Mouse (Mus musculus) liver, postnatal 0 days (tissue): ENCODE data around the gene Cldn34b2. TPM values are rescaled to one million over a fixed set of nuclear protein-coding genes. Genes with fewer than 3 reads are reported as not detected.
"Not testable (repeated sequence)": the region's sequence is repeated elsewhere in the genome, so short reads cannot be mapped to it uniquely, and the experiment has no call there.

Experiments
- ATAC-seq: fragments of 200-750 bp; cut with Nextera tagmentation; 2 replicates; pipeline ENCODE4 v1.8.0; 2017; ENCODE audit warnings: mild to moderate bottlenecking, moderate library complexity
- DNase-seq: peaks from one replicate; pipeline ENCODE4 v3.0.0-alpha.2; 2016
- H3K27ac ChIP-seq: fragments of 300-500 bp; sonication (generic); 2 replicates; pipeline ENCODE4 v1.5.1; 2014; ENCODE audit warnings: antibody characterized with exemption, moderate library complexity, mild to moderate bottlenecking, low read depth
- H3K27me3 ChIP-seq: fragments of 300-500 bp; sonication (generic); 2 replicates; pipeline ENCODE4 v1.6.1; 2014; ENCODE audit warnings: low read length, control low read depth, mixed read lengths; ENCODE audit not compliant: insufficient read depth
- H3K36me3 ChIP-seq: fragments of 300-500 bp; sonication (generic); replicated peaks from 2 replicates; pipeline ENCODE4 v1.6.1; 2014; ENCODE audit warnings: mild to moderate bottlenecking, control low read depth, low read length, moderate library complexity, mixed read lengths; ENCODE audit not compliant: insufficient read depth
- H3K4me1 ChIP-seq: fragments of 300-500 bp; sonication (generic); 2 replicates; pipeline ENCODE4 v1.6.1; 2014; ENCODE audit warnings: antibody characterized with exemption, mild to moderate bottlenecking, control low read depth; ENCODE audit not compliant: insufficient read depth
- H3K4me2 ChIP-seq: fragments of 300-500 bp; sonication (generic); 2 replicates; pipeline ENCODE4 v1.6.1; 2014; ENCODE audit warnings: low read depth, mild to moderate bottlenecking, low read length, moderate library complexity, mixed read lengths
- H3K4me3 ChIP-seq: fragments of 300-500 bp; sonication (generic); 2 replicates; pipeline ENCODE4 v1.5.1; 2014; ENCODE audit warnings: low read depth, low read length
- H3K9ac ChIP-seq: fragments of 300-500 bp; sonication (generic); replicated peaks from 2 replicates; pipeline ENCODE4 v1.6.1; 2014; ENCODE audit warnings: mild to moderate bottlenecking, moderate library complexity
- H3K9me3 ChIP-seq: fragments of 300-500 bp; sonication (generic); 2 replicates; pipeline ENCODE4 v1.6.1; 2016; ENCODE audit warnings: mild to moderate bottlenecking, control low read depth, low read length, mixed read lengths
- CTCF ChIP-seq: sonication (generic); IDR thresholded peaks from 2 replicates; pipeline ENCODE4 v1.5.1; 2016; ENCODE audit warnings: antibody characterized with exemption, low read depth
- EP300 ChIP-seq: IDR thresholded peaks from 2 replicates; pipeline ENCODE4 v1.6.1; 2016; ENCODE audit warnings: antibody characterized with exemption, low read depth, mild to moderate bottlenecking
- WGBS: fragments of 180-500 bp; shearing (Covaris S2); extraction: QIAGEN DNeasy Blood & Tissue Kit; methylation state at CpG from one replicate; pipeline ENCODE4 v1.1.7; 2014; ENCODE audit not compliant: insufficient replicate concordance; 5-methylcytosine and 5-hydroxymethylcytosine counted together
- polyA plus RNA-seq: library from polyadenylated mRNA; unstranded; fragments of >200 nt; fragmentation: Nextera tagmentation; extraction: Ambion mirVana; gene quantifications from 2 replicates; pipeline ENCODE4 v1.2.1, GENCODE M21; 2015

Gene Cldn34b2
- polyA plus RNA-seq, 1 experiment from 2014 or later, result not detected

DNA sequence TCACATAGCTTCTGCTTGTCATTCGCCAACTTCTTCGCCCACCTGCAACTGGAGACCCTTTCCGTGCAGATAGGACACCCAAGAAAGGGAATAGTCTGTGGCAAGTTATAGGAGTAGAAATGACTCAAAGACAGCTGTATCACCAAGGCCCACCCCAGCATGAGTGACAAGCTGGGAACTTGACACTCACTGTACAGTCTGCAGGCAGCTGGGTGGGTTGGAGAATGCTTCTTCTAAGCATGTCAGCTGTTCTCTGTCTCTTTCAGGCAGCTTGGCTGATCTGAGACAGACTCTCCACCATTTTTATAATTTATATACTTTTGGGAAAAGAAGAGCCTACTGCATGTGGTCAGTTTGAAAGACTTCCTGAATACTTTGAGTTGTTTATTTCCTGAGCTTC, 39.5 kb upstream of the Cldn34b2 start:
- DNase-seq (no peak), ATAC-seq (no peak)
- TF ChIP-seq CTCF (no peak), EP300 (no peak)
- Histone ChIP-seq H3K27me3 (no peaks in the 10 kb centered on the region), H3K4me1 (no peaks in the 10 kb centered on the region), H3K36me3 (no peaks in the 10 kb centered on the region), H3K9me3 (no peaks in the 10 kb centered on the region), H3K9ac (no peak overlapping the region), H3K4me3 (no peak overlapping the region), H3K27ac (no peak overlapping the region), H3K4me2 (no peak overlapping the region)
- WGBS, result 83% methylated on average over 3 of the region's 3 CpGs

- no peaks in the 10 kb centered on the region for H3K36me3 ChIP-seq
- H3K9me3 ChIP-seq, result no peaks in the 10 kb centered on the region
- WGBS, result 59% methylated on average over 2 of the region's 2 CpGs
- H3K27ac ChIP-seq, result no peak overlapping the region
- H3K4me2 ChIP-seq, result no peak overlapping the region
- H3K27me3 ChIP-seq, result no peaks in the 10 kb centered on the region
- no peak for ATAC-seq
- H3K4me3 ChIP-seq, result no peak overlapping the region
- no peak overlapping the region for H3K9ac ChIP-seq
- no peak for DNase-seq
- TF ChIP-seq EP300, result no peak
- TF ChIP-seq CTCF, result no peak
- no peaks in the 10 kb centered on the region for H3K4me1 ChIP-seq
Measured at GRCm38 (mm10) chrX:155166313-155166712, 38.1 kb upstream of the Cldn34b2 start.

DNA sequence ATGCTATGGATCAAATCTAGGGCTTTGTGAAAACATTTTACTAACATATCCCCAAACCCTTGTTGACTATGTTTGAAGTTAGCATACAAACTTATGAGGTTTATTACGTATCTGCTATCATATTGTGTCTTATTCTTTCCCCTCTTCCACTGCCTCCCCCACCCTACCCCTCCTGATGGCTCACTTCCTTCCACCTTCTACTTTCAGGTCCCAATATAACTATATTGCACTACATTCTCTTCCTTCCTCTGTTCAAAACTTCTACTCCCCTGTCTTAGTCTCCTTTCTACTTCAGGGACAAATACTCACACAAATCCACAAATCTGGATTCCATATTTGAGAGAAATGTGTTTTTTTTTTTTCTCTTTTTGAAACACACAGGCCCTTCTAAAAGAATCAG, 35.3 kb upstream of the Cldn34b2 start:
- 44% methylated on average over 1 of the region's 1 CpGs for WGBS
- no peak for ATAC-seq
- H3K27me3 ChIP-seq, result no peaks in the 10 kb centered on the region
- no peak overlapping the region for H3K9ac ChIP-seq
- no peak overlapping the region for H3K4me3 ChIP-seq
- H3K4me1 ChIP-seq, result no peaks in the 10 kb centered on the region
- H3K27ac ChIP-seq, result no peak overlapping the region
- H3K9me3 ChIP-seq, result no peaks in the 10 kb centered on the region
- no peak overlapping the region for H3K4me2 ChIP-seq
- TF ChIP-seq EP300, result no peak
- TF ChIP-seq CTCF, result no peak
- no peaks in the 10 kb centered on the region for H3K36me3 ChIP-seq
- no peak for DNase-seq

GRCm38 (mm10) chrX:155151868-155152267, 23.7 kb upstream of the Cldn34b2 start:
- no peaks in the 10 kb centered on the region for H3K4me1 ChIP-seq
- ATAC-seq (no peak), DNase-seq (no peak)
- H3K9ac ChIP-seq, result no peak overlapping the region
- no peak overlapping the region for H3K4me2 ChIP-seq
- H3K36me3 ChIP-seq, result no peaks in the 10 kb centered on the region
- H3K4me3 ChIP-seq, result no peak overlapping the region
- TF ChIP-seq EP300, result no peak
- TF ChIP-seq CTCF, result no peak
- no peaks in the 10 kb centered on the region for H3K9me3 ChIP-seq
- H3K27ac ChIP-seq, result no peak overlapping the region
- no peaks in the 10 kb centered on the region for H3K27me3 ChIP-seq
- WGBS, result 77% methylated on average over 1 of the region's 1 CpGs

GRCm38 (mm10) chrX:155144718-155145117, 16.5 kb upstream of the Cldn34b2 start:
- DNase-seq, result peak; percentile 50
- no peaks in the 10 kb centered on the region for H3K36me3 ChIP-seq
- no peaks in the 10 kb centered on the region for H3K4me1 ChIP-seq
- no peak overlapping the region for H3K27ac ChIP-seq
- no peak overlapping the region for H3K4me3 ChIP-seq
- H3K9me3 ChIP-seq, result no peaks in the 10 kb centered on the region
- TF ChIP-seq EP300, result no peak
- peak; percentile 65 for TF ChIP-seq CTCF
- no peak overlapping the region for H3K9ac ChIP-seq
- ATAC-seq, result peak; percentile 36; the same call in 1 of the 2 replicates
- WGBS, result 11% methylated on average over 3 of the region's 3 CpGs
- H3K27me3 ChIP-seq, result no peaks in the 10 kb centered on the region
- H3K4me2 ChIP-seq, result no peak overlapping the region

- no peak overlapping the region for H3K4me3 ChIP-seq
- ATAC-seq, result no peak
- no peak for DNase-seq
- no peaks in the 10 kb centered on the region for H3K4me1 ChIP-seq
- TF ChIP-seq EP300 (no peak), CTCF (peak; percentile 43)
- no peak overlapping the region for H3K27ac ChIP-seq
- H3K9me3 ChIP-seq, result no peaks in the 10 kb centered on the region
- H3K9ac ChIP-seq, result no peak overlapping the region
- no peak overlapping the region for H3K4me2 ChIP-seq
- no peaks in the 10 kb centered on the region for H3K36me3 ChIP-seq
- H3K27me3 ChIP-seq, result no peaks in the 10 kb centered on the region
Measured at GRCm38 (mm10) chrX:155098024-155098423, 30.2 kb downstream of the Cldn34b2 start.

- H3K27ac ChIP-seq, H3K4me1 ChIP-seq, H3K4me3 ChIP-seq, H3K27me3 ChIP-seq, H3K36me3 ChIP-seq, H3K4me2 ChIP-seq, DNase-seq, H3K9ac ChIP-seq, ATAC-seq, H3K9me3 ChIP-seq: not testable (repeated sequence)
- WGBS, result 88% methylated on average over 3 of the region's 4 CpGs
Measured at GRCm38 (mm10) chrX:155093566-155093965, 34.6 kb downstream of the Cldn34b2 start, which contains the start of gene Magea2. Magea2 (minus strand) TSS chrX:155093666.

GRCm38 (mm10) chrX:155089693-155090092, 38.5 kb downstream of the Cldn34b2 start, which contains the start of gene Magea1:
Magea1 (minus strand) TSS chrX:155089793.
- not testable (repeated sequence) for H3K36me3 ChIP-seq, H3K4me1 ChIP-seq, H3K27ac ChIP-seq, DNase-seq, H3K4me2 ChIP-seq, ATAC-seq, H3K9me3 ChIP-seq, H3K27me3 ChIP-seq, H3K9ac ChIP-seq, H3K4me3 ChIP-seq
- WGBS, result 100% methylated on average over 1 of the region's 2 CpGs
